Mouse (Mus musculus): ENCODE measurements around the gene Slc10a6.

GRCm38 (mm10) chr5:103654225-103654624 lies 25.0 kb upstream of the Slc10a6 start:
- TF ChIP-seq CTCF (IDR thresholded peaks at IDR 0.05; ENCODE audit: extremely low read depth, insufficient read depth, insufficient read length, insufficient replicate concordance), result peak; percentile 31; the same call in 1 of the 2 replicates
- TF ChIP-seq POLR2A (IDR thresholded peaks at IDR 0.05; ENCODE audit: low read depth, low read length), result no peak

Measured in spleen, adult 2 months (tissue).